Mouse (Mus musculus): ENCODE data around the gene Pdzrn3. TPM values are rescaled to one million over a fixed set of nuclear protein-coding genes. Genes with fewer than 3 reads are reported as not detected.

Pdzrn3 gene
- polyA plus RNA-seq, 2 experiments: 0.36 to 0.92 TPM

- DNase-seq (ENCODE audit: low read depth in 3 of 3, low spot score in 3 of 3): no peak
- H3K4me3 ChIP-seq (ENCODE audit: insufficient read depth in 1 of 2, low read depth in 2 of 2, low read length in 2 of 2): no peak overlapping the region
- H3K27me3 ChIP-seq (ENCODE audit: control insufficient read depth, insufficient read depth, low read length): no peaks in the 10 kb centered on the region
- H3K27ac ChIP-seq: no peak overlapping the region
- no peaks in the 10 kb centered on the region for H3K36me3 ChIP-seq (replicated peaks; ENCODE audit: control insufficient read depth, insufficient read depth, low read depth)
- no peak overlapping the region for H3K4me2 ChIP-seq (ENCODE audit: low read depth)
- H3K9ac ChIP-seq (replicated peaks): no peak overlapping the region
- H3K4me1 ChIP-seq (replicated peaks; ENCODE audit: control insufficient read depth in 2 of 2, insufficient read depth in 2 of 2, low read length in 1 of 2): peaks cover 25 to 34% of the 10 kb centered on the region in 2 experiments
- no peak for ATAC-seq (ENCODE audit: insufficient read depth)
- no peaks in the 10 kb centered on the region for H3K9me3 ChIP-seq (ENCODE audit: control insufficient read depth, low read length)
- TF ChIP-seq CTCF (IDR thresholded peaks at IDR 0.05; ENCODE audit: low read depth) (no peak), EP300 (IDR thresholded peaks at IDR 0.05; ENCODE audit: low read depth) (no peak)
- 61% methylated on average over 10 of the region's 10 CpGs for WGBS (ENCODE audit: insufficient replicate concordance)
Measured at GRCm38 (mm10) chr6:101269335-101270094, 108.2 kb downstream of the Pdzrn3 start.

- Histone ChIP-seq H3K4me1 (replicated peaks; ENCODE audit: control insufficient read depth in 2 of 2, insufficient read depth in 2 of 2, low read length in 1 of 2) (peaks cover 25 to 29% of the 10 kb centered on the region in 2 experiments), H3K9me3 (ENCODE audit: control insufficient read depth, low read length) (no peaks in the 10 kb centered on the region), H3K36me3 (replicated peaks; ENCODE audit: control insufficient read depth, insufficient read depth, low read depth) (no peaks in the 10 kb centered on the region), H3K27ac (no peak overlapping the region), H3K4me3 (ENCODE audit: insufficient read depth in 1 of 2, low read depth in 2 of 2, low read length in 2 of 2) (no peak overlapping the region), H3K27me3 (ENCODE audit: control insufficient read depth, insufficient read depth, low read length) (no peaks in the 10 kb centered on the region), H3K9ac (replicated peaks) (no peak overlapping the region), H3K4me2 (ENCODE audit: low read depth) (no peak overlapping the region)
- TF ChIP-seq CTCF (IDR thresholded peaks at IDR 0.05; ENCODE audit: low read depth) (no peak), EP300 (IDR thresholded peaks at IDR 0.05; ENCODE audit: low read depth) (no peak)
- WGBS (ENCODE audit: insufficient replicate concordance): 52% methylated on average over 1 of the region's 1 CpGs
- ATAC-seq (ENCODE audit: insufficient read depth) (no peak), DNase-seq (ENCODE audit: low read depth in 3 of 3, low spot score in 3 of 3) (no peak)
Measured at GRCm38 (mm10) chr6:101268266-101268665, 109.4 kb downstream of the Pdzrn3 start.

- Histone ChIP-seq H3K4me1 (replicated peaks; ENCODE audit: control insufficient read depth in 2 of 2, insufficient read depth in 2 of 2, low read length in 1 of 2) (peaks cover 14 to 16% of the 10 kb centered on the region in 2 experiments), H3K27ac (no peak overlapping the region), H3K9ac (replicated peaks) (no peak overlapping the region), H3K36me3 (replicated peaks; ENCODE audit: control insufficient read depth, insufficient read depth, low read depth) (no peaks in the 10 kb centered on the region), H3K27me3 (ENCODE audit: control insufficient read depth, insufficient read depth, low read length) (no peaks in the 10 kb centered on the region), H3K4me2 (ENCODE audit: low read depth) (no peak overlapping the region), H3K9me3 (ENCODE audit: control insufficient read depth, low read length) (no peaks in the 10 kb centered on the region), H3K4me3 (ENCODE audit: insufficient read depth in 1 of 2, low read depth in 2 of 2, low read length in 2 of 2) (no peak overlapping the region)
- WGBS (ENCODE audit: insufficient replicate concordance): 38% methylated on average over 1 of the region's 1 CpGs
- DNase-seq (ENCODE audit: low read depth in 3 of 3, low spot score in 3 of 3): peak; percentile 37 to 45 (median 41)
- TF ChIP-seq EP300 (IDR thresholded peaks at IDR 0.05; ENCODE audit: low read depth) (no peak), CTCF (IDR thresholded peaks at IDR 0.05; ENCODE audit: low read depth) (peak; percentile 85)
- no peak for ATAC-seq (ENCODE audit: insufficient read depth)
Measured at GRCm38 (mm10) chr6:101266787-101267186, 110.9 kb downstream of the Pdzrn3 start.

DNA sequence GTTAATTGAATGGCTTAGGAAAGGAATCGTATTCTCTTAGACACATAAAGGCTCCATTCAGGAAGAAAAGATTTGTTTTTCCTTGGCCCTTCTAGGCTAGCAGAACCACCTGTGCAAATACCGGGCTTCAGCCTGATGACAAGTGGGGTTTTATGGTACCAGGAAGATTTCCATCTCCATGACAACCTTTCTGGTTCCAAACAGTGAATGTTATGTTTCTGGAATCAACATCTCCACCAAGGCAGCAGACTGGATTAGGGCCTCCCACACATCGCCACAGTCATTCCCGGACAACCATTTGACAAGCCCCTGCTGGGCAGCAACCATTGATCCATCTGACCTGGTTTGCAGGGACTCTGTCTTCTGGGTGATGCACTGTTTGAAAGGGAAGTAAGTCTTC is 114.2 kb downstream of the Pdzrn3 start:
- no peak for ATAC-seq (ENCODE audit: insufficient read depth)

GRCm38 (mm10) chr6:101261513-101261912 is 116.2 kb downstream of the Pdzrn3 start:
- H3K9ac ChIP-seq (replicated peaks): no peak overlapping the region
- peak in 1 of 3 experiments; percentile 14 for DNase-seq (ENCODE audit: low read depth in 3 of 3, low spot score in 3 of 3)
- no peak overlapping the region for H3K27ac ChIP-seq
- 5% methylated on average over 4 of the region's 4 CpGs for WGBS (ENCODE audit: insufficient replicate concordance)
- H3K4me2 ChIP-seq (ENCODE audit: low read depth): no peak overlapping the region
- no peak for TF ChIP-seq EP300 (IDR thresholded peaks at IDR 0.05; ENCODE audit: low read depth)
- peak; percentile 63; the same call in 1 of the 2 replicates for TF ChIP-seq CTCF (IDR thresholded peaks at IDR 0.05; ENCODE audit: low read depth)
- no peak overlapping the region for H3K4me3 ChIP-seq (ENCODE audit: insufficient read depth in 1 of 2, low read depth in 2 of 2, low read length in 2 of 2)
- no peaks in the 10 kb centered on the region for H3K4me1 ChIP-seq (replicated peaks; ENCODE audit: control insufficient read depth in 2 of 2, insufficient read depth in 2 of 2, low read length in 1 of 2)
- no peaks in the 10 kb centered on the region for H3K9me3 ChIP-seq (ENCODE audit: control insufficient read depth, low read length)
- ATAC-seq (ENCODE audit: insufficient read depth): no peak
- no peaks in the 10 kb centered on the region for H3K27me3 ChIP-seq (ENCODE audit: control insufficient read depth, insufficient read depth, low read length)
- no peaks in the 10 kb centered on the region for H3K36me3 ChIP-seq (replicated peaks; ENCODE audit: control insufficient read depth, insufficient read depth, low read depth)

More for the DNA sequence above, 114.2 kb downstream of the Pdzrn3 start:
- no peak for DNase-seq (ENCODE audit: low read depth in 3 of 3, low spot score in 3 of 3)
- 48% methylated on average over 4 of the region's 4 CpGs for WGBS (ENCODE audit: insufficient replicate concordance)
- Histone ChIP-seq H3K9ac (replicated peaks) (no peak overlapping the region), H3K4me2 (ENCODE audit: low read depth) (no peak overlapping the region), H3K9me3 (ENCODE audit: control insufficient read depth, low read length) (no peaks in the 10 kb centered on the region), H3K4me1 (replicated peaks; ENCODE audit: control insufficient read depth in 2 of 2, insufficient read depth in 2 of 2, low read length in 1 of 2) (no peaks in the 10 kb centered on the region), H3K27me3 (ENCODE audit: control insufficient read depth, insufficient read depth, low read length) (no peaks in the 10 kb centered on the region), H3K4me3 (ENCODE audit: insufficient read depth in 1 of 2, low read depth in 2 of 2, low read length in 2 of 2) (no peak overlapping the region), H3K36me3 (replicated peaks; ENCODE audit: control insufficient read depth, insufficient read depth, low read depth) (no peaks in the 10 kb centered on the region), H3K27ac (no peak overlapping the region)
- TF ChIP-seq CTCF (IDR thresholded peaks at IDR 0.05; ENCODE audit: low read depth) (no peak), EP300 (IDR thresholded peaks at IDR 0.05; ENCODE audit: low read depth) (no peak)

All from liver, embryonic 14.5 days (tissue).